Mouse (Mus musculus): Measurements from ENCODE around the gene Fndc3b. TPM values are rescaled to one million over a fixed set of nuclear protein-coding genes. Genes with fewer than 3 reads are reported as not detected.

Gene Fndc3b
- polyA plus RNA-seq, 1 experiment from 2014 or later, result 13.2 TPM

GRCm38 (mm10) chr3:27553781-27554180 lies 157.3 kb downstream of the Fndc3b start:
- no peak for ATAC-seq (ENCODE audit: low FRiP score)
- no peak overlapping the region for H3K27ac ChIP-seq
- no peak overlapping the region for H3K4me2 ChIP-seq
- H3K4me3 ChIP-seq (replicated peaks), result no peak overlapping the region
- no peaks in the 10 kb centered on the region for H3K9me3 ChIP-seq
- H3K9ac ChIP-seq, result no peak overlapping the region
- H3K4me1 ChIP-seq, result no peaks in the 10 kb centered on the region
- 92% methylated on average over 3 of the region's 3 CpGs for WGBS
- H3K27me3 ChIP-seq, result no peaks in the 10 kb centered on the region
- H3K36me3 ChIP-seq (replicated peaks), result no peaks in the 10 kb centered on the region

GRCm38 (mm10) chr3:27551005-27551404 lies 160.1 kb downstream of the Fndc3b start:
- WGBS, result 95% methylated on average over 3 of the region's 3 CpGs
- no peak overlapping the region for H3K4me3 ChIP-seq (replicated peaks)
- no peak overlapping the region for H3K9ac ChIP-seq
- no peak overlapping the region for H3K4me2 ChIP-seq
- no peak overlapping the region for H3K27ac ChIP-seq
- H3K36me3 ChIP-seq (replicated peaks), result no peaks in the 10 kb centered on the region
- H3K27me3 ChIP-seq, result no peaks in the 10 kb centered on the region
- no peak for ATAC-seq (ENCODE audit: low FRiP score)
- H3K9me3 ChIP-seq, result no peaks in the 10 kb centered on the region
- H3K4me1 ChIP-seq, result no peaks in the 10 kb centered on the region

- ATAC-seq (ENCODE audit: low FRiP score), result no peak
- 88% methylated on average over 1 of the region's 1 CpGs for WGBS
- Histone ChIP-seq H3K36me3 (replicated peaks) (no peaks in the 10 kb centered on the region), H3K27me3 (no peaks in the 10 kb centered on the region), H3K9me3 (no peaks in the 10 kb centered on the region), H3K4me3 (replicated peaks) (no peak overlapping the region), H3K9ac (no peak overlapping the region), H3K4me2 (no peak overlapping the region), H3K4me1 (no peaks in the 10 kb centered on the region), H3K27ac (no peak overlapping the region)
Observed at GRCm38 (mm10) chr3:27550409-27550808, 160.7 kb downstream of the Fndc3b start.

- WGBS, result 89% methylated on average over 3 of the region's 3 CpGs
- no peak overlapping the region for H3K9ac ChIP-seq
- no peak overlapping the region for H3K27ac ChIP-seq
- H3K4me1 ChIP-seq, result no peaks in the 10 kb centered on the region
- no peaks in the 10 kb centered on the region for H3K27me3 ChIP-seq
- H3K9me3 ChIP-seq, result no peaks in the 10 kb centered on the region
- no peak for ATAC-seq (ENCODE audit: low FRiP score)
- H3K4me3 ChIP-seq (replicated peaks), result no peak overlapping the region
- H3K4me2 ChIP-seq, result no peak overlapping the region
- H3K36me3 ChIP-seq (replicated peaks), result no peaks in the 10 kb centered on the region
Observed at GRCm38 (mm10) chr3:27545651-27546050, 165.5 kb downstream of the Fndc3b start.

GRCm38 (mm10) chr3:27544061-27544460 lies 167.0 kb downstream of the Fndc3b start:
- Histone ChIP-seq H3K27ac (no peak overlapping the region), H3K4me2 (no peak overlapping the region), H3K4me3 (replicated peaks) (no peak overlapping the region), H3K36me3 (replicated peaks) (no peaks in the 10 kb centered on the region), H3K4me1 (no peaks in the 10 kb centered on the region), H3K27me3 (no peaks in the 10 kb centered on the region), H3K9ac (no peak overlapping the region), H3K9me3 (no peaks in the 10 kb centered on the region)
- 96% methylated on average over 11 of the region's 11 CpGs for WGBS
- no peak for ATAC-seq (ENCODE audit: low FRiP score)

- peaks cover 8% of the 10 kb centered on the region for H3K36me3 ChIP-seq (replicated peaks)
- H3K9me3 ChIP-seq, result no peaks in the 10 kb centered on the region
- no peak overlapping the region for H3K9ac ChIP-seq
- WGBS, result 95% methylated on average over 12 of the region's 12 CpGs
- ATAC-seq (ENCODE audit: low FRiP score), result no peak
- no peaks in the 10 kb centered on the region for H3K27me3 ChIP-seq
- no peak overlapping the region for H3K4me3 ChIP-seq (replicated peaks)
- no peak overlapping the region for H3K4me2 ChIP-seq
- H3K27ac ChIP-seq, result no peak overlapping the region
- H3K4me1 ChIP-seq, result no peaks in the 10 kb centered on the region
Observed at GRCm38 (mm10) chr3:27541841-27542240, 169.3 kb downstream of the Fndc3b start.

- no peak for ATAC-seq (ENCODE audit: low FRiP score)
- Histone ChIP-seq H3K36me3 (replicated peaks) (peaks cover 8% of the 10 kb centered on the region), H3K4me1 (no peaks in the 10 kb centered on the region), H3K27me3 (no peaks in the 10 kb centered on the region), H3K4me3 (replicated peaks) (no peak overlapping the region), H3K9ac (no peak overlapping the region), H3K4me2 (no peak overlapping the region), H3K27ac (no peak overlapping the region), H3K9me3 (no peaks in the 10 kb centered on the region)
- 66% methylated on average over 2 of the region's 3 CpGs for WGBS
Observed at GRCm38 (mm10) chr3:27541181-27541580, 169.9 kb downstream of the Fndc3b start.

- no peaks in the 10 kb centered on the region for H3K27me3 ChIP-seq
- H3K9me3 ChIP-seq, result no peaks in the 10 kb centered on the region
- no peak overlapping the region for H3K4me2 ChIP-seq
- WGBS, result 76% methylated on average over 3 of the region's 3 CpGs
- H3K4me3 ChIP-seq (replicated peaks), result no peak overlapping the region
- no peak overlapping the region for H3K27ac ChIP-seq
- no peak overlapping the region for H3K9ac ChIP-seq
- no peak for ATAC-seq (ENCODE audit: low FRiP score)
- peaks cover 12% of the 10 kb centered on the region for H3K36me3 ChIP-seq (replicated peaks)
- H3K4me1 ChIP-seq, result no peaks in the 10 kb centered on the region
Observed at GRCm38 (mm10) chr3:27534208-27534607, 176.9 kb downstream of the Fndc3b start.

GRCm38 (mm10) chr3:27533721-27534120 lies 177.4 kb downstream of the Fndc3b start:
- H3K27me3 ChIP-seq, result no peaks in the 10 kb centered on the region
- no peak for ATAC-seq (ENCODE audit: low FRiP score)
- no peaks in the 10 kb centered on the region for H3K4me1 ChIP-seq
- 79% methylated on average over 4 of the region's 4 CpGs for WGBS
- H3K36me3 ChIP-seq (replicated peaks), result peaks cover 12% of the 10 kb centered on the region
- no peak overlapping the region for H3K9ac ChIP-seq
- H3K9me3 ChIP-seq, result no peaks in the 10 kb centered on the region
- no peak overlapping the region for H3K4me3 ChIP-seq (replicated peaks)
- no peak overlapping the region for H3K27ac ChIP-seq
- H3K4me2 ChIP-seq, result no peak overlapping the region

- ATAC-seq (ENCODE audit: low FRiP score), result no peak
Observed at GRCm38 (mm10) chr3:27531993-27532392, 179.1 kb downstream of the Fndc3b start.

GRCm38 (mm10) chr3:27530370-27530769 lies 180.7 kb downstream of the Fndc3b start:
- 0 out of 2 replicates have a peak, but pooled peaks cover 3% of the 10 kb centered on the region for H3K4me1 ChIP-seq
- no peak overlapping the region for H3K9ac ChIP-seq
- H3K9me3 ChIP-seq, result no peaks in the 10 kb centered on the region
- WGBS, result 71% methylated on average over 7 of the region's 7 CpGs
- no peaks in the 10 kb centered on the region for H3K27me3 ChIP-seq
- no peak overlapping the region for H3K27ac ChIP-seq
- no peak overlapping the region for H3K4me3 ChIP-seq (replicated peaks)
- H3K4me2 ChIP-seq, result no peak overlapping the region
- no peaks in the 10 kb centered on the region for H3K36me3 ChIP-seq (replicated peaks)
- ATAC-seq (ENCODE audit: low FRiP score), result no peak

More at GRCm38 (mm10) chr3:27531993-27532392, 179.1 kb downstream of the Fndc3b start:
- Histone ChIP-seq H3K4me1 (no peaks in the 10 kb centered on the region), H3K27ac (no peak overlapping the region), H3K9me3 (no peaks in the 10 kb centered on the region), H3K27me3 (no peaks in the 10 kb centered on the region), H3K4me2 (no peak overlapping the region), H3K4me3 (replicated peaks) (no peak overlapping the region), H3K9ac (no peak overlapping the region), H3K36me3 (replicated peaks) (0 out of 2 replicates have a peak, but pooled peaks cover 4% of the 10 kb centered on the region)
- WGBS, result 44% methylated on average over 4 of the region's 4 CpGs

- H3K4me1 ChIP-seq, result 0 out of 2 replicates have a peak, but pooled peaks cover 5% of the 10 kb centered on the region
- WGBS, result 87% methylated on average over 14 of the region's 14 CpGs
- no peaks in the 10 kb centered on the region for H3K36me3 ChIP-seq (replicated peaks)
- H3K9me3 ChIP-seq, result no peaks in the 10 kb centered on the region
- H3K4me2 ChIP-seq, result no peak overlapping the region
- H3K9ac ChIP-seq, result no peak overlapping the region
- no peak for ATAC-seq (ENCODE audit: low FRiP score)
- H3K27me3 ChIP-seq, result no peaks in the 10 kb centered on the region
- no peak overlapping the region for H3K27ac ChIP-seq
- no peak overlapping the region for H3K4me3 ChIP-seq (replicated peaks)
Observed at GRCm38 (mm10) chr3:27529221-27530051, 181.7 kb downstream of the Fndc3b start.

GRCm38 (mm10) chr3:27526991-27527390 lies 184.1 kb downstream of the Fndc3b start:
- Histone ChIP-seq H3K4me2 (no peak overlapping the region), H3K9ac (no peak overlapping the region), H3K27ac (no peak overlapping the region), H3K9me3 (no peaks in the 10 kb centered on the region), H3K27me3 (no peaks in the 10 kb centered on the region), H3K36me3 (replicated peaks) (no peaks in the 10 kb centered on the region), H3K4me3 (replicated peaks) (no peak overlapping the region), H3K4me1 (0 out of 2 replicates have a peak, but pooled peaks cover 5% of the 10 kb centered on the region)
- 89% methylated on average over 3 of the region's 3 CpGs for WGBS
- ATAC-seq (ENCODE audit: low FRiP score), result no peak

Measured in forebrain, embryonic 12.5 days (tissue).